Mouse (Mus musculus): ENCODE data around the gene Hsdl2. TPM values are rescaled to one million over a fixed set of nuclear protein-coding genes. Genes with fewer than 3 reads are reported as not detected.

Gene Hsdl2
- 37.8 and 41.8 TPM in 2 replicates for polyA plus RNA-seq (2016; fragmentation: Nextera tagmentation; extraction: Ambion mirVana)

- H3K27me3 ChIP-seq, result no peaks in the 10 kb centered on the region
- H3K27ac ChIP-seq, result peak within 1 kb of the TSS; percentile 87
- peak within 1 kb of the TSS; percentile 59 for H3K4me3 ChIP-seq
- no peaks in the 10 kb centered on the region for H3K9me3 ChIP-seq (replicated peaks)
- no peaks in the 10 kb centered on the region for H3K36me3 ChIP-seq
- ATAC-seq (ENCODE audit: low FRiP score), result peak; percentile 95
- H3K4me1 ChIP-seq, result peaks cover 15% of the 10 kb centered on the region
- H3K4me2 ChIP-seq (replicated peaks), result peak within 1 kb of the TSS; percentile 66
- H3K9ac ChIP-seq, result peak within 1 kb of the TSS; percentile 70
- under 1% methylated on average over 61 of the region's 61 CpGs for WGBS
Observed at GRCm38 (mm10) chr4:59581314-59582185, at the start of gene Hsdl2. TSS of gene Hsdl2 (plus strand) at chr4:59581563.

DNA sequence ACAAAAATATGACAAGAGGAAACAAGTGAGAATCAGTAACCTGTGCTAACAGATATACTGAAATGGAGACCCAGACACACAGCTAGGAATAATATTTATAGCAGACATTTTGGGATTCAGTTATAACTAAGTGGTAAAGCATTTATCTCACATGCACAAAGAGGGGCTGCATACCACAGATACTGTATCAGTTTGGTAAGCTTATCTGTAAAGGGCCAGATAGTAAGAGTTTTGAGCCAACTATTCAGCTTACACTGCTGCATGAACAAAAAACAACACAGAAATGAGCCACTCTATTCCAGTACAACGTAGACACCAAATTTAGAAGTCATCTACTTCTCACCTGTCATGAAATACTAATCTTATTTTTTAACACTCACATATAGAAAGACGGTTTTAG, 48.1 kb upstream of the Hsdl2 start:
- H3K4me1 ChIP-seq, result no peaks in the 10 kb centered on the region
- H3K27me3 ChIP-seq, result no peaks in the 10 kb centered on the region
- H3K4me2 ChIP-seq (replicated peaks), result no peak overlapping the region
- no peak overlapping the region for H3K4me3 ChIP-seq
- no peaks in the 10 kb centered on the region for H3K9me3 ChIP-seq (replicated peaks)
- WGBS, result 92% methylated on average over 2 of the region's 2 CpGs
- no peak for ATAC-seq (ENCODE audit: low FRiP score)
- no peaks in the 10 kb centered on the region for H3K36me3 ChIP-seq
- no peak overlapping the region for H3K9ac ChIP-seq
- H3K27ac ChIP-seq, result no peak overlapping the region

DNA sequence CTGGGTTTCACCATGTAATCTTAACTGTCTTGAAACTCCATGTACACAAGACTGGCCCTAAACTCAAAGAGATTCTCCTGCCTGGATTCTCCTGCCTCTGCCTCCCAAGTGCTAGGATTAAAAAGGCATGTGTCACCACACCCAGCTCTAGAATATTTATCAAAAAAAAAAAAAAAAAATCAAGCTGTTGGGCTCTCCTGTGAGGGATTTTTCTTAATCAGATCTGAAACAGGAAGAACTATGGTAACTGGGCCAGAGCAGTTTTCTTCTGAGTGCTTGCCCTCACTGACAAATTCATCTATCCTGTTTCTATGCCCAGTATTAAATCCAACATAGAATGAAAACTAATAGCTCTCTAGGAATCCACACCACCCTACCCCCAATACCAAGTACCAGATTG, 45.7 kb upstream of the Hsdl2 start:
- no peak for ATAC-seq (ENCODE audit: low FRiP score)
- Histone ChIP-seq H3K27me3 (no peaks in the 10 kb centered on the region), H3K36me3 (no peaks in the 10 kb centered on the region), H3K27ac (no peak overlapping the region), H3K4me3 (no peak overlapping the region), H3K4me2 (replicated peaks) (no peak overlapping the region), H3K9ac (no peak overlapping the region), H3K9me3 (replicated peaks) (no peaks in the 10 kb centered on the region), H3K4me1 (no peaks in the 10 kb centered on the region)

- H3K36me3 ChIP-seq, result no peaks in the 10 kb centered on the region
- ATAC-seq (ENCODE audit: low FRiP score), result no peak
- H3K4me2 ChIP-seq (replicated peaks), result no peak overlapping the region
- no peaks in the 10 kb centered on the region for H3K4me1 ChIP-seq
- H3K9me3 ChIP-seq (replicated peaks), result no peaks in the 10 kb centered on the region
- no peak overlapping the region for H3K9ac ChIP-seq
- no peaks in the 10 kb centered on the region for H3K27me3 ChIP-seq
- H3K27ac ChIP-seq, result no peak overlapping the region
- WGBS, result 96% methylated on average over 1 of the region's 1 CpGs
- no peak overlapping the region for H3K4me3 ChIP-seq
Observed at GRCm38 (mm10) chr4:59536281-59536680, 45.1 kb upstream of the Hsdl2 start.

DNA sequence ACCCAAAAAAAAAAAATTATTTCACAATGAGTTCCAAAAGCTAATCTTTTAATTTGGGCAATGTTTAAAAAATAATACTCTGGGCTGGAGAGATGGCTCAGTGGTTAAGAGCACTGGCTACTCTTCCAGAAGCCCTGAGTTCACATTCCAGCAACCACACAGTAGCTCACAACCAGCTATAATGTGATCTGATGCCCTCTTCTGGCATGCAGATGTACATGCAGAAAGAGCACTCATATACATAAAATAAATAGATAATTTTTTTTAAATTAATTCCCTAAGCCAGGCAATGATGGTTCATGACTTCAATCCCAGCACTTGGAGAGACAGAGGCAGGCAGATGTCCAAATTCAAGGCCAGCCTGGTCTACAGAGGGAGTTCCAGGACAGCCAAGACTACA, 38.4 kb upstream of the Hsdl2 start:
- H3K4me2 ChIP-seq (replicated peaks), result no peak overlapping the region
- no peaks in the 10 kb centered on the region for H3K36me3 ChIP-seq
- H3K9me3 ChIP-seq (replicated peaks), result no peaks in the 10 kb centered on the region
- H3K9ac ChIP-seq, result no peak overlapping the region
- H3K4me1 ChIP-seq, result peaks cover 7% of the 10 kb centered on the region; the same call in 1 of the 2 replicates
- no peaks in the 10 kb centered on the region for H3K27me3 ChIP-seq
- no peak overlapping the region for H3K27ac ChIP-seq
- no peak for ATAC-seq (ENCODE audit: low FRiP score)
- no peak overlapping the region for H3K4me3 ChIP-seq

DNA sequence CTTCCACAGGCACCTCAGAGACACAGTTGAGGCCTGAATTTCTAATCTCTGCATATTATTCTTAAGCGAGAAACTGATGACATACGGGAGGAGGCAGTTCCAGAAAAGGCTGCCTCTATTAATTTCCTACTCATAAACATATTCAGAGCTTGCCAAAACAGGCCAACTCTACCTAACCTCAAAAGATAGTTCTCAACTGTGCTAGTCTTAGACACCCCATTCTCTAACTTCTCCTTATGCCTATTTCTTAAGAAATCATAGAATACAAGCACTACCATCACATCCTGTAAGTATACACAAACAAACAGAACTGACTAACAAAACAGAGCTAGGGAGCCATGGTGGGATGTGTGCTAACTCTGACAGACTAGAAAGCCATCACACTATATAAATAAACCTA, 36.7 kb upstream of the Hsdl2 start:
- H3K9ac ChIP-seq, result no peak overlapping the region
- H3K9me3 ChIP-seq (replicated peaks), result no peaks in the 10 kb centered on the region
- no peak for ATAC-seq (ENCODE audit: low FRiP score)
- H3K27me3 ChIP-seq, result no peaks in the 10 kb centered on the region
- no peak overlapping the region for H3K4me2 ChIP-seq (replicated peaks)
- no peaks in the 10 kb centered on the region for H3K36me3 ChIP-seq
- no peak overlapping the region for H3K4me3 ChIP-seq
- WGBS, result 73% methylated on average over 2 of the region's 2 CpGs
- no peak overlapping the region for H3K27ac ChIP-seq
- peaks cover 7% of the 10 kb centered on the region; the same call in 1 of the 2 replicates for H3K4me1 ChIP-seq

- H3K9me3 ChIP-seq (replicated peaks), result no peaks in the 10 kb centered on the region
- no peak overlapping the region for H3K4me3 ChIP-seq
- H3K27ac ChIP-seq, result no peak overlapping the region
- H3K9ac ChIP-seq, result no peak overlapping the region
- WGBS, result 68% methylated on average over 7 of the region's 7 CpGs
- 0 out of 2 replicates have a peak overlapping the region, but pooled peaks have one; percentile 68 for H3K4me2 ChIP-seq (replicated peaks)
- H3K4me1 ChIP-seq, result peaks cover 7% of the 10 kb centered on the region; the same call in 1 of the 2 replicates
- H3K36me3 ChIP-seq, result no peaks in the 10 kb centered on the region
- H3K27me3 ChIP-seq, result no peaks in the 10 kb centered on the region
- no peak for ATAC-seq (ENCODE audit: low FRiP score)
Observed at GRCm38 (mm10) chr4:59546285-59547071, 34.9 kb upstream of the Hsdl2 start.

DNA sequence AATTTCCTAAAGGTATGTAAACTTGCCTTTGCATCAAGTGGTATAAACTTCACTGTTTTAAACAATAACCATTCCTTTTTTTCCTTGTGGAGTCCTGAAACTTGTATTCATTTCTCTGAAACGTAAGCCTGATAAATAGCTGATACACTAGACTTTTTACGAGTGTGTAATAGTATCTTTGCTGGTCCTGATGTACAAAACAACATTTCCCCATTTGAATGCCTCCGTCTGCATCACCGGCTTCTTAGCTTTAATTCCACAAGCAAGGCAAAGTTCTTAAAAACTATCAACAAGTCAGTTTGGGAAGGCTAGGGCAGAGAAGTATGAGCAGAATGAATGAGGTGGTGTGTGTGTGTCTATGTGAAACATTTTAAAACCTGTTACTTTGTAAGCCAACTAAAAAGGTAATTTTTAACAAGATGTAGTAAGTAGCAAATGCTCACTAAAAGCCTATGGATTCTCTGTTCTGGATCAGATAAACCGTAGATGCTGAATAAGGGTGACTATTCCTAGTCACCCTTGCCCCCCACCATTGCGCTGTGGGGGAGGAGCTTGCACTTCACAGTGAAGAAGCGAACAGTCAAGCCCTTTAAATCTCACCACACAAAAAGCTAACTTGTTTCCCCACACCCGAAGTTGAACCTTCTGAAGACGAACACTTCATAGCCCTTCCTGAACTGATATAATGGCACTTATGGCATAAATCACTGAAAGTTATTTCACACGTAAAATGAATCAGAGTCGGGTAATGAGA, 34.0 kb upstream of the Hsdl2 start:
- H3K27ac ChIP-seq, result no peak overlapping the region
- no peaks in the 10 kb centered on the region for H3K36me3 ChIP-seq
- H3K4me2 ChIP-seq (replicated peaks), result peak overlapping the region; percentile 68
- ATAC-seq (ENCODE audit: low FRiP score), result no peak
- peaks cover 7% of the 10 kb centered on the region; the same call in 1 of the 2 replicates for H3K4me1 ChIP-seq
- H3K9me3 ChIP-seq (replicated peaks), result no peaks in the 10 kb centered on the region
- no peaks in the 10 kb centered on the region for H3K27me3 ChIP-seq
- H3K4me3 ChIP-seq, result peak overlapping the region; percentile 83
- no peak overlapping the region; the same call in 1 of the 2 replicates for H3K9ac ChIP-seq
- WGBS, result 28% methylated on average over 11 of the region's 11 CpGs

GRCm38 (mm10) chr4:59548011-59548559, 33.3 kb upstream of the Hsdl2 start:
- H3K4me1 ChIP-seq, result peaks cover 7% of the 10 kb centered on the region; the same call in 1 of the 2 replicates
- H3K36me3 ChIP-seq, result no peaks in the 10 kb centered on the region
- H3K27me3 ChIP-seq, result no peaks in the 10 kb centered on the region
- 5% methylated on average over 18 of the region's 18 CpGs for WGBS
- no peak for ATAC-seq (ENCODE audit: low FRiP score)
- H3K9ac ChIP-seq, result peak overlapping the region; percentile 89
- peak overlapping the region; percentile 83 for H3K4me3 ChIP-seq
- peak overlapping the region; percentile 68 for H3K4me2 ChIP-seq (replicated peaks)
- H3K27ac ChIP-seq, result no peak overlapping the region; the same call in 1 of the 2 replicates
- H3K9me3 ChIP-seq (replicated peaks), result no peaks in the 10 kb centered on the region

DNA sequence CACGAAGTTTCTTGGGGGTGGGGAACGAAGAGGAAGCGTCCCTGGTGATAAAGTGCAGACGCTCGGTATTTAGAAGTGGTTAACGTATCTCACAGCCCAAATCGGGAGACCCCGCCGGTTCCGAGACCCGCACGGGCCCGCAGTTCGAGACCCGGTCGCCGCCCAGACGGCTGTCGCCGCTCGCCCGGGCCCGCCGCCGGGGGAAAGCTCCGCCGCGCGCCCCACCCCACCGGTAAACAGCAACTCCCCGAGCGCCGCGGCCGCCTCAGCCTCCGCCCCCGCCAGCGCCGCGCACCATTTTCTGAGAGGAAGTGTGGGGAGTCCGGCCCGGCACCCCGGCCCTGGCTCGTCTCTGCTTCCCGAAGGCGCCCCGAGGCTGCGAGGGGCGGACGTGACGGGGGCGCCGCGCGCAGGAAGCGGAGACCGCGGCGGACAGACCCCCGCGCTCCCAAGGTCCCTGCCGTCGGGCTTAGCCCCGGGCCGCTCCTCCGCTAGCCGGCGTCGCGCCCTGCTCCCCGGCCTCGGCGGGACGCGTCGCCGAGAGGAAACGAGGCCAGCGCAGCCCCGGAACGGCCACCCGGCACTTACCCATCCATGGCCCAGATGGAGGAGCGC, 32.7 kb upstream of the Hsdl2 start:
- ATAC-seq (ENCODE audit: low FRiP score), result peak; percentile 89; the same call in 1 of the 2 replicates
- peak overlapping the region; percentile 95 for H3K27ac ChIP-seq
- peak overlapping the region; percentile 89 for H3K9ac ChIP-seq
- no peaks in the 10 kb centered on the region for H3K9me3 ChIP-seq (replicated peaks)
- H3K4me3 ChIP-seq, result peak overlapping the region; percentile 83
- peak overlapping the region; percentile 68 for H3K4me2 ChIP-seq (replicated peaks)
- under 1% methylated on average over 69 of the region's 83 CpGs for WGBS
- peaks cover 7% of the 10 kb centered on the region; the same call in 1 of the 2 replicates for H3K4me1 ChIP-seq
- no peaks in the 10 kb centered on the region for H3K27me3 ChIP-seq
- no peaks in the 10 kb centered on the region for H3K36me3 ChIP-seq

- Histone ChIP-seq H3K36me3 (no peaks in the 10 kb centered on the region), H3K9me3 (replicated peaks) (no peaks in the 10 kb centered on the region), H3K4me3 (peak within 1 kb of the TSS; percentile 83), H3K27ac (peak within 1 kb of the TSS; percentile 95), H3K27me3 (no peaks in the 10 kb centered on the region), H3K4me1 (peaks cover 7% of the 10 kb centered on the region; the same call in 1 of the 2 replicates), H3K9ac (peak within 1 kb of the TSS; percentile 89), H3K4me2 (replicated peaks) (peak within 1 kb of the TSS; percentile 68)
- 1% methylated on average over 62 of the region's 83 CpGs for WGBS
- peak; percentile 95 for ATAC-seq (ENCODE audit: low FRiP score)
Observed at GRCm38 (mm10) chr4:59549175-59549976, 32.0 kb upstream of the Hsdl2 start, which contains the start of gene Ptbp3. TSS of gene Ptbp3 (minus strand) at chr4:59549364.

Measured in hindbrain, embryonic 12.5 days (tissue).